Mouse (Mus musculus) olfactory bulb, adult 2 months (tissue): Measurements from ENCODE around the gene Tmem132b.

Source experiments
- CTCF ChIP-seq: fragments of 200-500 bp; IDR thresholded peaks from 2 replicates; pipeline ENCODE4 v1.5.1; 2012; ENCODE audit warnings: low read depth, mild to moderate bottlenecking, low read length, moderate library complexity; ENCODE audit not compliant: insufficient read depth
- POLR2A ChIP-seq: fragments of 200-500 bp; IDR thresholded peaks from 2 replicates; pipeline ENCODE4 v1.6.1; 2012; ENCODE audit warnings: mild to moderate bottlenecking, low read depth, low read length, moderate library complexity; ENCODE audit not compliant: insufficient read depth

DNA sequence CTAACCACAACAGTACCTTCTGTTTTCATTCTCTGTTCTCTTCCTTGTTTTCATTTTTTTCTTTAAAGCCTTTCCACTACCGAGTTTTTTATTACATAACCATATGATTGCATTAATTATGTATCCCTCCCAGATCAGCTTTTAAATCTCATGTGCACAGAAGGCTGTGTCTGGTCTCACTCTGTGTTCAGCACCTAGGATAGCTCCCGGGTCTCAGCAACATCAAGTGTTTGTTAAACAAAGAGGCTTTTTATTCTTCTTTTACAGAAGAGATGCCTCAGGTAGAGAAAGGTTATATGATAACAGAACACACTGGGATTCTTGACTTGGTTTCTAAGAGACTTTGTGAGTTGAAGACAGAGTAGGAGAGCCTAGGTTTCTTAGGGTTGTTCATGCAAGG lies 241.2 kb downstream of the Tmem132b start:
- TF ChIP-seq CTCF (no peak), POLR2A (no peak)
